Mouse (Mus musculus): ENCODE measurements around the gene Ipo11.

Ipo11 gene

DNA sequence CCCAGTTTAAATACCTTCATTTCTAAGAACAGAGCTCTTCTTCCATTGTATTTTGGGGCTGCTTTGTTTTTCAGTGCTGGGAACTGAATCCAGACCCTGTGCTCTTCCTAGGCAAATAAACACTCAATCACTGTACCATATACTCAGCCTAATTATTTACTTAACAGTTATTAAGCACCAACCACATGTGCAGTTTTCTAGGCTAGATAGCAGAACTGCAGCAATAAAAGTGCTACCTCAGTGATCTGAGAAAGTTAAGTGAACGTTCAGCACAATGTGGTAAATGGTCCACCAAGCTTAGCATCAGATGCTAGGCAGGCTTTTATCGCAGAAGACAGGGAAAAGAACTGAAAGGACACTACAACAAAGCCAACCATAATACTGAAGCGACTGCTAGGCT, 32.1 kb downstream of the Ipo11 start:
- DNase-seq (ENCODE audit: low read depth, low spot score), result no peak

DNA sequence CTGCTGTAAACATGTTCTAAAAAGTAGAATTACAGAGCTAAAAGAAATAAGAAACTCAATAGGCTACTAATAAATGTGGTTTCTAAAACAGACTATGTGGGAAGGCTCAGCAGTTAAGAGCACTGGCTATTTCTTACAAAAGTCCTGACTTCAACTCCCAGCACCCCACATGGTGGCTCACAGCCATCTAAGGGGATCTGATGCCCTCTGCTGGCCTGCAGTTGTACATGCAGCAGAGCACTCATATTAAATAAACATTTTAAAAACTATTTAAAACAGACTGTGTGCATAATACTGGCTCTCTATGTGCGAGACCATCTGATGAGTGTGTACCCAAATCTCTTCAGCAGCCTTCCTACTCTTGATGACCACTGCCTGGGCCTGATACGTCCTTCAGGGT, 42.5 kb downstream of the Ipo11 start:
- DNase-seq (ENCODE audit: low read depth, low spot score), result peak; percentile 40

GRCm38 (mm10) chr13:106893701-106894100, 43.1 kb downstream of the Ipo11 start:
- DNase-seq (ENCODE audit: low read depth, low spot score), result no peak

DNA sequence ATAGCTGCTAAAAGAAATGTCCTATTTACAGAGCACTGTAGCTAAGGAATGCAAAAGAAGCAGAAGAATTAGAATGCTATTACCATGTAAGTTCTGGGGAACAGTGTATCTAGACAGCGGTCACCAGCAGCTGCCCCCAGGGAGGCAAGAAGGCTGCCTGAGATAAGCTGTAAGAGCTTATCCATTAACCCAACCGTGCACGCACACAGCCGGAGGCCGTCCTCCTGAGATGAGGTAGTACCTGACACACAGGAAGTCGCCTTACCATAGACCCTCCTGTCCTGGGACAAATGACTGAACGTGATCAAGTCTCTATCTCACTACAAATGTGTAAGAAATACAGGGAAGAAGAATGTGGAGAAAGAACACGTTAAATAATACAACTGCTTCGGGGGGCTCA, 43.6 kb downstream of the Ipo11 start:
- no peak for DNase-seq (ENCODE audit: low read depth, low spot score)

DNA sequence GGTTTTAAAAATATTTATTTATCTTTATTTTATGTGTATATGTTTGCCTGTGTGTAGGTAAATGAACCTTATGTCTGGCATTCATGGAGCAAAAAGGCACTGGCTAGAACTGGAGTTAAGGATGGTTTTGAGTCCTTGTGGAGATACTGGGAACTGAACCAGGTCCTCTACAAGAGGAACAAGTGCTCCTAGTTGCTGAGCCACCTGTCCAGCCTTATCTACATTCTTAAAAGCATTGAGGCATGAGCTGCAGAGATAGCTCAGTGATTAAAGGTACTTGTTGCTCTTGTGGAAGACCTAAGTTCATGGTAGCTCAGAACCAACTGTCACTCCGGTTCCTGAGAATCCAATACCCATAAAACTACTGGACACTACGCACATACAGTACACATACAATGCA, 49.4 kb downstream of the Ipo11 start:
- no peak for DNase-seq (ENCODE audit: low read depth, low spot score)

GRCm38 (mm10) chr13:106884249-106884648, 52.5 kb downstream of the Ipo11 start:
- no peak for DNase-seq (ENCODE audit: low read depth, low spot score)

GRCm38 (mm10) chr13:106876278-106876677, 60.5 kb downstream of the Ipo11 start:
- peak; percentile 34 for DNase-seq (ENCODE audit: low read depth, low spot score)

DNA sequence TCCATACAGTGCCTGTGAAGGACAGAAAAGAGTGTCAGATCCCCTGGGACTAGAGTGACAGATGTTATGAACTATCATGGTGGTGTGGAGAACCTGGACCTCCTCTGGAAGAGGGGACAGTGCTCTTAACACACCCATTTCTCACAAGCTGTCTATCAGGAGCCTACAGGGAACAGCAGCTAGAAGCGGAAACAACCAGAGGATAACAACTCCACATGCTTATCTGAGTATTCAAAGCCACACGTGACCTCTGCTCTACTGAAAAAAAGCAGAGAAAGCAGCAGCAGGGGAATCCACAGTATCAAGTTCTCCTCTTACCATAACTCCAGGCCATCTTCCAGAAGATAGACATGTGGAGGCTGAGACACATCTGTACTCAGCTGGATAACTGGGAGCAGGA, 71.2 kb downstream of the Ipo11 start:
- DNase-seq (ENCODE audit: low read depth, low spot score), result no peak

- no peak for DNase-seq (ENCODE audit: low read depth, low spot score)
Observed at GRCm38 (mm10) chr13:106858779-106859178, 78.0 kb downstream of the Ipo11 start.

DNA sequence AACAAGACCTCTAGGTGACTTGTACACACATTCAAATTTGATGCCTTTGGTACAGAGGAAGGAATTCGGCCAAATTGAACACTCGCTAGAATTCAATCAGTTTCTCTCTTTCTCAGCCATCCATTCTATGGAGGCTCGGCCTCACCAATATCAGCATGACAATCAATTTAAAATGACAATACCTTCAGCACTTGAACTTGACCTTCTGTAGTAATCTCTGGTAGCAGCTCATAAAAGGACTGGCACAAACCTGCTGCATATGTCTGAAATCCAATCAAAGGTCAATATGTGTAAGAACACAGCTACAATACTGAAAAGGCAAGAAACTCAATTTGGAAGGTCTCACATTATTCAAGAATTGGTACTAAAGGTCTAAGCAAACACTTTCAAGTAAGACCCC, 80.2 kb downstream of the Ipo11 start:
- DNase-seq (ENCODE audit: low read depth, low spot score), result no peak

GRCm38 (mm10) chr13:106847534-106847933, 89.2 kb downstream of the Ipo11 start:
- DNase-seq (ENCODE audit: low read depth, low spot score), result no peak

DNA sequence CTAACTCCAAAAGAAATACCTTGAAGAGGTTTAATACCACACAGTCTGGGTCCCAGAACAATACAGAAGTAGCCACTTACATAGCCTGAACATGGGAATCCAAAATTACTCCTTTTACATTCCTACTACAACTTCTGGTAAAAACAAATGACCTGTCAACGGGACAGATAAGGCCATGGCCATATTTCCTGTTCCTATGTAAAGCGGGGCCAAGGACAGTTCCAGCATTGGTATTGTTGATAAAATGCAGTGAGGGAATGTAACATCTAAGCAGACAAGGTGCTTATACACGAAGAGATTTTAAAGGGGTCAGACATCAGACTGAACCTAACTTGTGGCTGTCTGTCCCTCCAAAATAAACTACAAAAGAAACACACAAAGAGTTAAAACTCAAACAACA, 91.8 kb downstream of the Ipo11 start:
- no peak for DNase-seq (ENCODE audit: low read depth, low spot score)

- DNase-seq (ENCODE audit: low read depth, low spot score), result no peak
Observed at GRCm38 (mm10) chr13:106842542-106842941, 94.2 kb downstream of the Ipo11 start.

DNA sequence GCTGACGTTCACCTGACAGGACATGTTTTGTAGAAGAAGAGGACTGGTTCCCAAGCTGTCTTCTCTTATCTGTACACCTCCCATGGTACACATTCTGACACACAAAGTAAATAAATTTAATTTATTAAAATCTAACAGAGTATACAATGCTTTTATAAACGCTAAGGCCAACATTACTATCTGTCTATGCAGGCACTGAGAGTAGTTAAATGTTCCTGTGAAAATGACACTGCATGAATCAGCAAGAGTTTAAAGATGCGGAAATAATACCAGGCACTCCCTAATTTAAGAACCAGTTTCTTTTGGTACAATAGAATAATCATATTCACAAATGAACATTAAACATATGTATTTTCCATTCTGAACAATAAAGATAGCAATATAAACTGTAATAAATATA, 98.0 kb downstream of the Ipo11 start:
- no peak for DNase-seq (ENCODE audit: low read depth, low spot score)

GRCm38 (mm10) chr13:106836527-106836879, 100.3 kb downstream of the Ipo11 start:
- DNase-seq (ENCODE audit: low read depth, low spot score), result no peak

DNA sequence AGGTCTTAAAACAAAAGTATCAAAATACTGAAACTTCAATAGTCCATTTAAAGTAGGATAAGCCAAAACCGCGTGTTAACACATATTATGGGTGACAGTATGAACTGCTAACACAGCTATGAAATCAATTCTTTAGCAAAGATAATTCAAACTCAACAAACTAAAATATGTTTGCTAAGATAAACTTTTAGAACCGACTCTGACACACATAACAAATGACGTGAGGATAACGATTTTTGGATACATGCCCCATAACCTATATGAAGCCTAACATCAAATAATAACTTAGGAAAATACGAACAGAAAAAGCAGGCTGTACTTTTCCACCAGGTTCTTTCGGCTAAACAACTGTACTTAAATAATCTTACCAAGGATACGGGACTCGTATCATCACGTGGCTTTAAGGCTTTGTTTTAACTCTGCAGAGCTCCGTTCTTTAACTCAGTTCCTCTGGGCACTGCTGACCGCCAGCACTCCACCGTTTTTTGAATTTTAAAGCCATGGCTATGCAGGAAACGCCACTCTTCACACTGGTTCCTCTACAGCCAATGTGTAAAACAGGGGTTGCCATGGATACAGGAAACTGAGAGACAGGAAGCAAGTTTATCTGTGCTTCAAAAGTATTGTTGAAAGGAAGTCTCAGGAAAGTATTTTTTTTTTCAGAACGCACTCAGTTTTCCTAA, 100.8 kb downstream of the Ipo11 start:
- no peak for DNase-seq (ENCODE audit: low read depth, low spot score)

DNA sequence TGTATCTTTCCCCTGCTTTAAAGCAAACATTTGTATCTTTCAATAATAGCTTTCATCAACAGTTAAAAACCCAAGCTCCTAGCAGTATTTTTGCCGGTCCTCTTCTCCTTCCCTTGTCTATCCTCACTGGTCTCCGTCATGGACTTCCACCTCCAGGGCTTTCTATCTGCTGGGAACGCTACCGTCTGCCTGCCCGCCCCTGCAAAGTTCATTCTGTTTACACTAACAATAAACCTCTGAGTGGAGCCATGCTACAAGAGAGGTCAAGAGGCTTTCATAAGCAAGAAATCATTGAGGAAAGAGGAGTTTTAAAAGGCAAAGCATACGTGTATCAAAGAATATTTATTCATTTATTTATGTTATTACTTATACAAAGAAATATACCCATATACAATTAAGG, 106.7 kb downstream of the Ipo11 start:
- no peak for DNase-seq (ENCODE audit: low read depth, low spot score)

- no peak for DNase-seq (ENCODE audit: low read depth, low spot score)
Observed at GRCm38 (mm10) chr13:106829327-106829997, 107.3 kb downstream of the Ipo11 start.

GRCm38 (mm10) chr13:106825618-106826017, 111.1 kb downstream of the Ipo11 start:
- no peak for DNase-seq (ENCODE audit: low read depth, low spot score)

- no peak for DNase-seq (ENCODE audit: low read depth, low spot score)
Observed at GRCm38 (mm10) chr13:106823875-106824191, 112.9 kb downstream of the Ipo11 start.

DNA sequence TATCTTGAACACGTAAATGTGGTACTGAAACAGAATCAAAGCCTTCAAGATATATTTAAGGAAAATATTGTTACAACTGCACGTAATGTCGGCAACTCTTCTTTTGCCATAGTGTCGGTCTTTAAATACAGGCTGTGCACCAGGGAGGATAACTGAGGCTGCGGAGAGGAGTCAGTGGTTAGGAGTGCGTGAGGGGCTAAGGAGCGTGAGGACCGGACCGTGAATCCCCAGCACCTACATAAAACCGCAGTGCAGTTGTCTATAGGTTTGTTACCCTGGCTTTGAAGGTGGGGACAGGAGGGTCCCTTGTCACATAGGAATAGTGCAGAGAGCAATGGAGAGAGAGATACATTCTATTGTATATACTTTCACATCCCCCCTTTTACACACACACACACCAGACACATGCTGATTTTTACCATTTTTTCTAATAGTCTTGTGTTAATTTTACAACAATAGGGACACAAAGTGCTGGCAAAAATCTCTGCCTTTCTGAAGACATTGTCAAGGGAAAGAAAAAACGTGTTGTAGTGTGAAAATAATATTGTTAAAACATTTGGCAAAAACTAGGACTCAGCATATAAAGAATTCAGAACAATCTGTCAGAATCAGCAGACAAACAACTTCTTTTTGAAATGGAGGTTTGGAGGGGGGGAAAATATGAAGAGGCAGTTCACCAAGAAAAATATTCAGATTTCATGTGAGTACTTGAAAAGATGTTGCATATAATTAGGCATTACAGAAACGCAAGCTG, 113.5 kb downstream of the Ipo11 start:
- no peak for DNase-seq (ENCODE audit: low read depth, low spot score)

DNA sequence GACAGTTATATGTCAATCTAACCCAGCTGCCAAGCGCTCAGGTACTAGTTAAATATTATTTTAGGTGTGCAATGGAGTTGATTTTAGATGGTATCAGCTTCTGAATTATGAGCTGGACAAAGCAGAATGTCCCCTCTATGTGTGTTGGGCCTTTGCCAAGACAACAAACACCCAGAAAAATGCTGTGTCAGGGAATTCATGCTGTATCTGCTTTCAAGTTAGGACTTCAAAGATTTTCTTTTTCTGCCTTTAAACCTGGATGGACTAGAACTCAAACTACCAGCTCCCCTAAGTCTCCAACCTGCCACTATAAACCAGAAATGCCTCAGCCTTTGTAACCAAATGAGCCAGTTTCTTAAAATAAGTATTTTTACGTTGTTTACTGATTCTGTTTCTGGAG, 116.6 kb downstream of the Ipo11 start:
- no peak for DNase-seq (ENCODE audit: low read depth, low spot score)

- peak; percentile 60 for DNase-seq (ENCODE audit: low read depth, low spot score)
Observed at GRCm38 (mm10) chr13:106819749-106820148, 117.0 kb downstream of the Ipo11 start.

Data from 3T3-L1 (cell line).